Mouse (Mus musculus) c-Kit-positive CD71-positive TER-119-positive erythroid progenitor cells, embryonic 14.5 days (primary cell): ENCODE results near the gene Gm28845.

ENCODE experiments used
- DNase-seq: peaks from one replicate; pipeline ENCODE4 v3.0.0-alpha.2; 2013; ENCODE audit warnings: low spot score

Gm28845 gene

GRCm38 (mm10) chr1:65119438-65119837, at the start of gene Gm28845:
Gene Gm28845 (minus strand): TSS chr1:65119558.
- no peak for DNase-seq

GRCm38 (mm10) chr1:65167496-65167895, 48.1 kb upstream of the Gm28845 start:
- DNase-seq = no peak

- DNase-seq = no peak
These were observed 42.9 kb upstream of the Gm28845 start for GRCm38 (mm10) chr1:65162210-65162609.

GRCm38 (mm10) chr1:65156111-65156510, 36.8 kb upstream of the Gm28845 start:
- DNase-seq = no peak

- no peak for DNase-seq
These were observed 35.5 kb upstream of the Gm28845 start for GRCm38 (mm10) chr1:65154814-65155213.

GRCm38 (mm10) chr1:65147971-65148370, 28.6 kb upstream of the Gm28845 start:
- no peak for DNase-seq

GRCm38 (mm10) chr1:65147326-65147725, 28.0 kb upstream of the Gm28845 start:
- no peak for DNase-seq

GRCm38 (mm10) chr1:65146601-65147000, 27.2 kb upstream of the Gm28845 start:
- no peak for DNase-seq

GRCm38 (mm10) chr1:65144783-65145182, 25.4 kb upstream of the Gm28845 start:
- DNase-seq = no peak

GRCm38 (mm10) chr1:65137560-65137959, 18.2 kb upstream of the Gm28845 start:
- no peak for DNase-seq

GRCm38 (mm10) chr1:65132833-65133232, 13.5 kb upstream of the Gm28845 start:
- no peak for DNase-seq

GRCm38 (mm10) chr1:65131671-65132070, 12.3 kb upstream of the Gm28845 start:
- DNase-seq = no peak

GRCm38 (mm10) chr1:65130226-65130625, 10.9 kb upstream of the Gm28845 start:
- DNase-seq = no peak

- DNase-seq = no peak
These were observed 10.3 kb upstream of the Gm28845 start for GRCm38 (mm10) chr1:65129634-65130180.

- DNase-seq = no peak
These were observed 3.4 kb upstream of the Gm28845 start, which contains the start of gene D630023F18Rik for GRCm38 (mm10) chr1:65122574-65123372. Gene D630023F18Rik (minus strand): TSS chr1:65123214.

- DNase-seq = no peak
These were observed 1.0 kb downstream of the Gm28845 start for GRCm38 (mm10) chr1:65118150-65118913.

- no peak for DNase-seq
These were observed 5.7 kb downstream of the Gm28845 start for GRCm38 (mm10) chr1:65113536-65114172.

GRCm38 (mm10) chr1:65112807-65113196, 6.6 kb downstream of the Gm28845 start:
- DNase-seq = no peak

GRCm38 (mm10) chr1:65112031-65112806, 7.1 kb downstream of the Gm28845 start:
- peak; percentile 74 for DNase-seq

- no peak for DNase-seq
These were observed 9.5 kb downstream of the Gm28845 start for GRCm38 (mm10) chr1:65109756-65110435.

- DNase-seq = no peak
These were observed 10.2 kb downstream of the Gm28845 start for GRCm38 (mm10) chr1:65109196-65109595.
